Mouse (Mus musculus) spleen, postnatal 10 days (tissue): ENCODE data around the gene Pde6b.

Experiments
- DNase-seq, 2 experiments: peaks; one replicate each; pipeline ENCODE4 v3.0.0; 2021 to 2022; ENCODE audit warnings: low spot score in 2 of 2

The Pde6b gene

DNA sequence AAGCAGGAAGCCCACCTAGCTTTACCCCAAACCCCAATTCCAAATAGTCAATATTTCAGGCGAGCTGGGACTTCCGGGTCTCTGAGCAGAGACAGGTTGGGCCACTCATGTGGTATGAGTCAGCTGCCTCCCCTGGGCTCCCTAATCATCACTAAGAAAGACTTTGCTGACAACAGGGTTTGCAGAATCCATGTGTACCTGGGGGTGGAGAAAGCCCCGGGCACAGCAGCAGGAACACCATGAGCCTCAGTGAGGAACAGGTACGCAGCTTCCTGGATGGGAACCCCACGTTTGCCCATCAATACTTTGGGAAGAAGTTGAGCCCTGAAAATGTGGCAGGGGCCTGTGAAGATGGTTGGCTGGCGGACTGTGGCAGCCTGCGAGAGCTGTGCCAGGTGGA, at the start of gene Pde6b:
TSS of gene Pde6b (plus strand) at position 191 of the 400 bp plus-strand sequence.
- DNase-seq = no peak

- no peak for DNase-seq
These were observed 44.5 kb upstream of the Pde6b start for GRCm38 (mm10) chr5:108343680-108344170.

DNA sequence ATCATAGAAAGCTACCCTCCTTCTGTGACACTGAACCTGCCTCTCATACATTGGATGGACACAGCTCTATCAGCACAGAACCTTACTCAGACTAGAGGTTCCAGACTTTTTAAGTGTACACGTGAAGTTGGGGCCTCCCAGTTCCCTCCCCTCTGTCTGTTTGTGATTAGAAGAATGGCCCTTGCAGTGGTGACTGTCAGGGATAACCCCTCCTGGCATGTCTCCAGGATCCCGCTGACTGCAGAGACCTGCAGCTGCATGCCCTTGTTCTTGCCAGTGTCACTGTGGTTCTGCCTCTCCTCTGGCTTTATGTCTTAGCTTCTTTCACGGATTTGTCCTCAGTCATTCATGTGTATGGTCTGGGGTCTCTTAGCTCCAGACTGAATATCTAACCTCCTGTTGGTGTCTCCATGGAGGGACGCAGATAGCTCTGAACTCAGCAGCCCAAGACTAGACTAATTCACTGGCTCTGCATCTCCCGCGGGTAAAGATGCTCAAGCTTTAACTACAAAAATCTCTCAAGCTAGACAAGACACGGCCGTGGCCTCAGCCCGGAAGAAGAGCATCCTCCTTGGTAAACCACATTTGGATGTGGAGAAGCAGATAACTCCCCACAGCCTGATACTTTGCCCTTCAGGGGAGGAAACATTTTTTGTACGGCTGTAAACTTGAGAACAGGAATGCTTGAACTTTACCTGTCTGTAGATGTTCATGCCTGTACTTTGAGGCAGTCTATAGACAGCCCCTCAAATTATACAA, 42.7 kb upstream of the Pde6b start:
- DNase-seq = peak in 1 of 2 experiments; percentile 65

GRCm38 (mm10) chr5:108347843-108348242, 40.3 kb upstream of the Pde6b start:
- no peak for DNase-seq

GRCm38 (mm10) chr5:108349511-108350148, 38.6 kb upstream of the Pde6b start:
- DNase-seq = no peak

DNA sequence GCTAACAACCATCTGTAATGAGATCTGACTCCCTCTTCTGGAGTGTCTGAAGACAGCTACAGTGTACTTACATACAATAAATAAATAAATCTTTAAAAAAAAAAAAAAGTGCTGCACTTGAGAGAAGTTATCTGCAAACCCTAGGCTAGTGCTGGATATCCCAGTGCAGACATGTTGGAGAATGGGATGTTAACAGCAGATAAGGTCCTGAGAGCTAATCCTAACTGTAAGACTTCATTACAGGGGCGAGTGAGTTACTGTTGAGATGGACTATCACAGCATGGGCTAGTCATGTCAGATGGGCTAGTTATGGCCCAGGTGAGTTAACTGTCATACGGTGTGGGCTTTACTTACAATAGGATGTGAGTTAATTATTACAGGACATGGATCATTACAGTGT, 34.1 kb upstream of the Pde6b start:
- no peak for DNase-seq

DNA sequence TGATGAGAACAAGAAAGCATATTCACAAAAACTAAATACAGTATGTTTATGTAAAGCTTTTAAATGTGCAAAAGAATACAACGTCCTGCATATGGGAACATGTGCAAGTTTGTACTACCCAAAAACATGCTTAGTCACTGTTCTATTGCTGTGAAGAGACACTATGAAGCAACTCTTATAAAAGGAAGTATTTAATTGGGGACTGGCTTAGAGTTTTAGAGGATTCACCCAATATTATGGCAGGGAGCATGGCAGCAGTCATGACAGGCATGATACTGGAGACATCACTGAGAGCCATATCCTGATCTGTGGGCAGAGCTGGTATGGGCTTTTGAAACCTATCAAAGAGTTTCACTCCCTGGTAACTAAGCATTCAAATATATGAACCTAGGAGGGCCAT, 30.3 kb upstream of the Pde6b start:
- DNase-seq = no peak

DNA sequence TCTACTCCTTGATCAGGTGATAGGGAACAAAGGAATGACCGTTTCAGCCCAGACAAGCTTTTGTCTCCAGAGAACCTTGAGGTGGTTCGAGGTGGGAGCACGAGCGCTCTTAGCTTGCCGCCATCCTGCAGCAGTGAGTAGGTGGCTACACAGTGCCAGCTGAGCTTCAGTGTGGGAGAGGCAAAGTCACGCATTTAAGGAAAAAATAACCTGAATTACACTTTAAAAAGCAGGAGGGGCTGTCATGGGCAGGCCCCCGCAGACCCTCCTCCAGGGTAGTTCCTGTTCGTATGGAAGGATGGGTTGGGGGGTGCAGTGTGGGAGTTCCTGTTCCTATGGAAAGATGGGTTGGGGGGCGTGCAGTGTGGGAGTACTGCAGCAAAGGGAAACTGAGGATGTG, 28.7 kb upstream of the Pde6b start:
- no peak for DNase-seq

DNA sequence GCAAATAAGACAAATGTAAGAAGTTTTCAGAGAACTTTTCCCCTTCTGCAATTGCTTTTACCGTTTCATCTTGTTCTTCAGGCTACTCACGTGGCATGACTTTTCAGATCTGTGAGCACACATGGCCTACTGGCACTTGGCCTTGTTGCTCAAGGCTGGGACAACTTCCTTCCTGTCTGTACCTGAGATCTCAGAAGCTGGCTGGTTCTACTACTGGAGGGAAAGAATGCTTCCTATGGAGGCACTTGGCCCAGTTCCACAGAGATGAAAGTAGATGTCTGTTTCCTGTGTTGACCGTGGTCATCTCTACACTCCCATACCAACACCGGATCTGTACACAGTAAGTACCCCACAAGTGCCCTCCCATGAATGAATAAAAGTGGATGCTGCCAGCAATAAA, 28.0 kb upstream of the Pde6b start:
- no peak for DNase-seq

DNA sequence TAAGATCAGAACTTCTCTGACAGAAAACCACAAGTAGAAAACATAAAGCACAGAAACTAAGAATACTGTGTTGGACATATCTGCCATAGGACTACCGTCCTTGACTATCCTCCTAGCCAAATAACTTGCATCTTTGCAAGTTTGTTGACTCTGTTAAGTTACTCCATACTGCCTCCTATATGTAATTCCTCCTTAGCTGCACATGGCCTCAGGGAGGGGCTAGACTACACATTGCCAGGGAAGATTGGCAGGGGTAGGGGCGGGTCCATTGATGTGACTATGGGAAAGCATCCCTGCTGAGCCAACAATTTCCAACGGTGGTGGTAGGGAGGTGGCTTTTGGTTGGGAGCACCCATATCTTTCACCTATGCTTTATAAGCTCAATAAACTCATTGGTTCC, 25.9 kb upstream of the Pde6b start:
- DNase-seq = no peak

- no peak for DNase-seq
These were observed 21.7 kb upstream of the Pde6b start for GRCm38 (mm10) chr5:108366328-108366983.

DNA sequence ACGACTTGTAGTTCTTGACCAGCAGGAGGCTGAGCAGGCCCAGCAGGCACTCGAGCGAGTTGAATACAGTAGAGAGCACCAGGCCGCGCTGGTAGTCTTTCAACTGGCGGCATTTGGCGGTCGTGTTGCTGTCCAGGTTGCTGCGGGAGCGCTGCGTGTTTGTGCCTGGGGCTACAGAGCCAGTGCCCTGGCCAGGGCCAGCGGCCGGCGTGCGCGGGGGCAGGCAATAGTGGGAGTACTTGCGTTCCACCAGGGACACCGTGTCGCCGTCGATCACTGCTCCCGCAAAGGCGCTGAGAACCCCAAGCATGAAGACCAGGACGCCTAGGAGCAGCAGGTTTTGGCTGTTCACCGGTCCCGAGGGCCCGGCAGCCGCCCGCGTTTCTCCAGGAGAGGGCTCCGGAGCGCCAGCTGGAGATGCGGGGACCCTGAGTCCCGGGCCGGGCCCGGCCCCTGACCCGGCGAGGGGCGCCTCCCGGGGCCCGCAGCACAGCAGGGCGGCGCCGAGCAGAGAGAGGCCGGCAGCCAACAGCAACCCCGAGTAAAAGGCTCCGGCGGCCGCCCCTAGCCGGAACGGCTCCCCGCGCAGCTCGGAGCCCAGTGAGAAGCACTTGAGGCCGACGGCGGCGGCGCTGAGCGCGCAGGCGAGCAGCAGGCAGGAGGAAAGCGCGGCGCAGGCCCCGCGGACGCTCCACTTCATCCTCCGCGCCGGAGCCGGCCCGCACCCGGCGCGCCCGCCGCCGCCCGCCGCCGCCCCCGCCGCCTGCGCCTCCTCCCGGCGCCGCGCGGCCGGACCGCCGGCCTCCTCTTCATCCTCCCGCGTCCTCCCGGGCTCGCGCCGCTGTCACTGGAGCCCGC, 21.0 kb upstream of the Pde6b start:
- DNase-seq = peak in 1 of 2 experiments; percentile 19

DNA sequence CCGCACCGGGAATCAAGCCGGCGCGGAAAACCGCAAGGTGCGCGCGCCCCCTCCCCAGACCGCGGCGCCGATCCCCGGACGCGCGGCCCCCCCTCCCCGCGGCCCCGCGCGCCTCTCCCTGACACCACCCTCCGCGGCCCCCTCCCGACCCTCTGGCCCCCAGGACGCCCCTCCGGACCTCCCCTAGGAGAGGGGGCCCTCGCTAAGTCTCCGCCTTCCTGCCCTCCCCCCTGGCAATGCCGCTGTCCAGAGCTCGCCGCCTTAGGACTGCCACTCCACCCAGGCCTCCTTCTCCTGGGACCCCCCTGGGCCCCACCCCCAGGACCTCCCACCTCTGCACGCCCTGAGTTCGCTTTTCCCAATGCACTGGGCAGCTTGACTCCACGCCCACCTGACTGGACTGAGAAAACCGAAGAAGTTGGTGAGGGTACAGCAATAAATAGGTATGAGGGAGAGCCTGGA, 20.3 kb upstream of the Pde6b start, which contains the start of gene Gm42517:
TSS of gene Gm42517 (minus strand) at position 52 of the 462 bp plus-strand sequence.
- no peak for DNase-seq

GRCm38 (mm10) chr5:108368446-108368845, 19.7 kb upstream of the Pde6b start:
- DNase-seq = no peak

- peak in 1 of 2 experiments; percentile 22 for DNase-seq
These were observed 19.2 kb upstream of the Pde6b start for GRCm38 (mm10) chr5:108368851-108369621.

DNA sequence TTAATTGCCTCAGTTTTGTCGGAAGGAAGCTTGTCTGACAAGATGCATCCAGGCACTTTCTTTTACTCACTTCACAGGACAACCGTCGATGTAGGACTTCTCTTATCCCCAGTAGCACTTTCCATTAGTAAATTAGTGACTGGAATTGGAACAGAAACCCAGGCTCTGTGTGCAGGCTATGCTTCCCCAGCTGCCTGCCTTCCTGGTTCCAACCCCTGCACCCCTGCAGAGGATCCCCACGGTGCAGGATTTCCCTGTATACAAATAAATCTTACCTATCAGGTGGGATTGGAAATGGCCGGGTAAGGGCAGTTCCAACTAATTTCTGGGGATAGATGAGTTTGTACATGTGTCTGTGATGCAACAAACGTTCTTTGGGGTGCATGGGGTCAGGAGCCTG, 18.2 kb upstream of the Pde6b start:
- no peak for DNase-seq

DNA sequence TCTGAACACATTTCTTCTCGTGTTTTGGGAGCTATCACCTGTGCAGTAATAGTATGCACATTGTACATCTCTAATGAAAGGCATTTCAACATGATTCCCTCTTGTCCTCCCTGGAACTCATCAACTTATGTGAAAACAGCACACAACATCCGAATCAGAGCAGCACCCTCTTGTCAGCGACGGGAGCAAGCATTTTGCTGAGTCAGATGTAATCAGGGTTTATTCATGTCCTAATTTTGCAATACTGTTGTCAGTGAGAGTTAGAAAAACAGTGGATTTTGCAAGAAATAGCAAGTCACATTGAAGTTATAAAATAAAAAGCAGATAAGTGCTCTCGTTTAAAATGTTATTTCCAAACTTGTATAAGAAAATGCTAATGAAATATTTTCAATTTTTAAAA, 14.1 kb upstream of the Pde6b start:
- DNase-seq = no peak

- no peak for DNase-seq
These were observed 12.1 kb upstream of the Pde6b start for GRCm38 (mm10) chr5:108376059-108376458.

DNA sequence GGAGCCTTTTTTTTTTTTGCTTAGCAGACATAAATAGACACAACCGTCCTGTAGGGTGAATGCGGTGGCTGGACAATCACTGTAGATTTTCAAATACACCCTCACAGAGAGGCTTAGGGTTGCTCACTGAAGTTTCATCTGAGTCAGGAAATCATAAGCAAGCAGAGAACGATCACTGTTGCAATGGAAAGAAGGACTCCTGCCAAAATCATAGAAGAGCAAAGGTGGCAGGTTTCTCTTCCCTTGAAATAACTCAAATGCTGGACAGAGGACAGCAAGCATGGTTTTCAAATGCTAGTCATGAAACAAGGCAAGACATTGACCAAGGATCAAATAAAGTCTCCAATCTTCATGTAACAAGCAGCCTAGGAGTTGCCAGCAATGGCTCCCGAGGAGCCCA, 9.8 kb upstream of the Pde6b start:
- no peak for DNase-seq

GRCm38 (mm10) chr5:108385632-108386031, 2.6 kb upstream of the Pde6b start:
- no peak for DNase-seq

- no peak for DNase-seq
These were observed 1.7 kb upstream of the Pde6b start for GRCm38 (mm10) chr5:108386449-108386848.
